Mouse (Mus musculus) liver, postnatal 0 days (tissue): ENCODE measurements at regions not wholly inside any gene's neighbourhood (a gene's known extent, or its start where the extent isn't known, plus 50 kb on each side); places are given as distances from the start of the nearest gene placed in this dataset.
A peak's percentile ranks its signal among the peaks of the same experiment; 100 is the strongest.

ENCODE experiments used
- ATAC-seq: fragments of 200-750 bp; cut with Nextera tagmentation; 2 replicates; pipeline ENCODE4 v1.8.0; 2017; ENCODE audit warnings: mild to moderate bottlenecking, moderate library complexity
- DNase-seq: peaks from one replicate; pipeline ENCODE4 v3.0.0-alpha.2; 2016
- H3K27ac ChIP-seq: fragments of 300-500 bp; sonication (generic); 2 replicates; pipeline ENCODE4 v1.5.1; 2014; ENCODE audit warnings: antibody characterized with exemption, moderate library complexity, mild to moderate bottlenecking, low read depth
- H3K27me3 ChIP-seq: fragments of 300-500 bp; sonication (generic); 2 replicates; pipeline ENCODE4 v1.6.1; 2014; ENCODE audit warnings: low read length, control low read depth, mixed read lengths; ENCODE audit not compliant: insufficient read depth
- H3K36me3 ChIP-seq: fragments of 300-500 bp; sonication (generic); replicated peaks from 2 replicates; pipeline ENCODE4 v1.6.1; 2014; ENCODE audit warnings: mild to moderate bottlenecking, control low read depth, low read length, moderate library complexity, mixed read lengths; ENCODE audit not compliant: insufficient read depth
- H3K4me1 ChIP-seq: fragments of 300-500 bp; sonication (generic); 2 replicates; pipeline ENCODE4 v1.6.1; 2014; ENCODE audit warnings: antibody characterized with exemption, mild to moderate bottlenecking, control low read depth; ENCODE audit not compliant: insufficient read depth
- H3K4me2 ChIP-seq: fragments of 300-500 bp; sonication (generic); 2 replicates; pipeline ENCODE4 v1.6.1; 2014; ENCODE audit warnings: low read depth, mild to moderate bottlenecking, low read length, moderate library complexity, mixed read lengths
- H3K4me3 ChIP-seq: fragments of 300-500 bp; sonication (generic); 2 replicates; pipeline ENCODE4 v1.5.1; 2014; ENCODE audit warnings: low read depth, low read length
- H3K9ac ChIP-seq: fragments of 300-500 bp; sonication (generic); replicated peaks from 2 replicates; pipeline ENCODE4 v1.6.1; 2014; ENCODE audit warnings: mild to moderate bottlenecking, moderate library complexity
- H3K9me3 ChIP-seq: fragments of 300-500 bp; sonication (generic); 2 replicates; pipeline ENCODE4 v1.6.1; 2016; ENCODE audit warnings: mild to moderate bottlenecking, control low read depth, low read length, mixed read lengths
- CTCF ChIP-seq: sonication (generic); IDR thresholded peaks from 2 replicates; pipeline ENCODE4 v1.5.1; 2016; ENCODE audit warnings: antibody characterized with exemption, low read depth
- EP300 ChIP-seq: IDR thresholded peaks from 2 replicates; pipeline ENCODE4 v1.6.1; 2016; ENCODE audit warnings: antibody characterized with exemption, low read depth, mild to moderate bottlenecking
- WGBS: fragments of 180-500 bp; shearing (Covaris S2); extraction: QIAGEN DNeasy Blood & Tissue Kit; methylation state at CpG from one replicate; pipeline ENCODE4 v1.1.7; 2014; ENCODE audit not compliant: insufficient replicate concordance; 5-methylcytosine and 5-hydroxymethylcytosine counted together

DNA sequence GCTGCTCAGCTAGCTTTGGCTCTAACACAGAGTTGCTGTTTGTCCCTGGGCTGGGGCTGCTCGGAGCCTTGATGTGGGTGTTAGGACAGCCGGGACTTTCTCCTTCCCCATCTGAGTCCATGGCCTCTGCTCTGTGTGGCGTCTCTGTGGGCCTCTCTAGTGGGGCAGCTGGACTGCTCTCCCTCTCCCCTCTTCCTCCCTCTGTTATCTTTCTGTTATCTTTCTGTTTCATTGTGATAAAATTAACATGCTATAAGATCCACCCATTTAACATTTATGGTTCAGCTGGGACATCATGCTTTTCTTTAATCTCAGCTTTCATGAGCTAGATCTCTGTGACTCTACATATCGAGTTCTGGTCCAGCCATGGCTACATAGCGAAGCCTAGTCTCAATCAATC is 105.9 kb upstream of the Max start:
- H3K36me3 ChIP-seq, result no peaks in the 10 kb centered on the region
- no peaks in the 10 kb centered on the region for H3K9me3 ChIP-seq
- TF ChIP-seq CTCF (no peak), EP300 (no peak)
- no peak overlapping the region for H3K4me2 ChIP-seq
- H3K9ac ChIP-seq, result no peak overlapping the region
- no peaks in the 10 kb centered on the region for H3K27me3 ChIP-seq
- no peak for ATAC-seq
- no peaks in the 10 kb centered on the region for H3K4me1 ChIP-seq
- no peak overlapping the region for H3K4me3 ChIP-seq
- DNase-seq, result no peak
- WGBS, result 80% methylated on average over 5 of the region's 5 CpGs
- no peak overlapping the region for H3K27ac ChIP-seq

GRCm38 (mm10) chr12:77067115-77067514 is 105.1 kb upstream of the Max start:
- ATAC-seq (no peak), DNase-seq (no peak)
- Histone ChIP-seq H3K36me3 (no peaks in the 10 kb centered on the region), H3K4me2 (no peak overlapping the region), H3K9me3 (no peaks in the 10 kb centered on the region), H3K27me3 (no peaks in the 10 kb centered on the region), H3K4me1 (no peaks in the 10 kb centered on the region), H3K4me3 (no peak overlapping the region), H3K27ac (no peak overlapping the region), H3K9ac (no peak overlapping the region)
- TF ChIP-seq EP300, result no peak
- TF ChIP-seq CTCF, result no peak
- 45% methylated on average over 5 of the region's 5 CpGs for WGBS

GRCm38 (mm10) chr12:77065645-77066512 is 103.9 kb upstream of the Max start:
- peaks cover 4% of the 10 kb centered on the region; the same call in 1 of the 2 replicates for H3K4me1 ChIP-seq
- ATAC-seq, result no peak
- DNase-seq, result no peak
- H3K9me3 ChIP-seq, result no peaks in the 10 kb centered on the region
- no peaks in the 10 kb centered on the region for H3K27me3 ChIP-seq
- H3K4me3 ChIP-seq, result no peak overlapping the region
- H3K4me2 ChIP-seq, result no peak overlapping the region
- TF ChIP-seq EP300 (no peak), CTCF (no peak)
- 45% methylated on average over 6 of the region's 6 CpGs for WGBS
- no peaks in the 10 kb centered on the region for H3K36me3 ChIP-seq
- no peak overlapping the region for H3K27ac ChIP-seq
- no peak overlapping the region for H3K9ac ChIP-seq

DNA sequence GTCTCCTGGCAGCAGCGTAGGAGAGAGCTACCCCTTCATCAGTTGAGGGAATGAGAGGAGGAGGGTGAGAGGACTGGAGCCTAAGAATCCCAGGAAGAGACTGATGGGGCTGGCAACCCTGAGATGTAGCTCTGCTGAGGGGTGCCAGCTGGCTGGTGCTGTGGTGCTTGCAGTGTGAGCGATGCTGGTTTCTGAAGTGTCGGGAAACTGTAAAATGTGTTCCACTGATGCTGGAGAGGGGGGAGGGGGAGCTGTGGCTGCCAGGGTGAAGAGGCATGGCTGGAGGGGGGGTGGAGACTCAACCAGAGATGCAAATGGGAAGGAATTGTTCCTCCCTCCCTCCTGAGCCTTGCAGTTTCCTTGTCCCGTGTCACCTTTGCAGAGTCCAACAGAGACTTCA is 102.0 kb upstream of the Max start:
- Histone ChIP-seq H3K4me1 (peaks cover 13% of the 10 kb centered on the region), H3K4me2 (no peak overlapping the region), H3K27ac (no peak overlapping the region), H3K9ac (no peak overlapping the region), H3K36me3 (no peaks in the 10 kb centered on the region), H3K27me3 (no peaks in the 10 kb centered on the region), H3K4me3 (no peak overlapping the region), H3K9me3 (no peaks in the 10 kb centered on the region)
- TF ChIP-seq EP300, result no peak
- no peak for TF ChIP-seq CTCF
- no peak for ATAC-seq
- DNase-seq, result no peak
- WGBS, result 75% methylated on average over 4 of the region's 4 CpGs

GRCm38 (mm10) chr12:77061562-77061847 is 99.5 kb upstream of the Max start:
- no peak overlapping the region for H3K27ac ChIP-seq

DNA sequence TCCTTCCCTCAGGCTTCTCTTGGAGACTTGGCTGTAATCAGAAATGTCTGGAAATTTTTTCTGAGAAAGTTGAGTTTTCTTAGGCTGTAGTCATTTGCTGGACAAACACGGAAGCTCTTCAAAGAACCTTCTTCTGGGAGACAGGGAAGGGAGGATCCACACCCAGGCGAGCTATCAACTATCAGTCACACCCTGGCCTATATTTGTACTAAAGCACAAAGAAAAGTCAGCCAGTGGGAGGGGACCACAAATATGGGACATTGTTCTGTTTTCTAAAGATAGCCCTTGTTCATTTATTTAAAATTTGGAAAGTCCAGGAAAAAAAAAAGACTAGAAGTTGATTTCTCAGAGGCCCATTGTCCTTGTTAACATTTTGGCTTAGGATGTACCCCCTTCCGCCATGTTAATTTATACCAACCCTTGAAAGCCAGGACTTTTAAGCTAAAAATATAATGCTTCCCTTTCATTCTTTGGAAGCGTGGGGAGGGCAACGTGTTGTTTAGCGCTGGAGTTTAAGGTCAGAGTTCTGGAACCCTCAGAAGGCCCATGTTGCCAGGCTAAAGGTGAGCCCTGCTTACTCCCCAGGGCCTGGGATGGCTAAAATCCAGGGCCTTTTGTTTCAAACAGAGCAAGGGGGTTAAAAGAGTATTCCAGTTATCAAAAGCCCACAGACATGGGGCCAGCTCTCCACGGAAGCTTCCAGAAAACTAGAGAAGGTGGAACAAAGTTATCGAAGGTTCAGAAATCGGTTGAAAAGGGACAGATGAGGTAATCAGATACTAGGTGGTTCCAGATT is 99.0 kb upstream of the Max start:
- Histone ChIP-seq H3K4me3 (peak overlapping the region; percentile 35; the same call in 1 of the 2 replicates), H3K27ac (no peak overlapping the region), H3K9ac (no peak overlapping the region; the same call in 1 of the 2 replicates)

More at GRCm38 (mm10) chr12:77061562-77061847, 99.5 kb upstream of the Max start:
- Histone ChIP-seq H3K4me1 (peaks cover 22% of the 10 kb centered on the region), H3K9ac (no peak overlapping the region), H3K4me3 (no peak overlapping the region), H3K36me3 (no peaks in the 10 kb centered on the region), H3K9me3 (no peaks in the 10 kb centered on the region), H3K4me2 (no peak overlapping the region), H3K27me3 (no peaks in the 10 kb centered on the region)
- WGBS, result 77% methylated on average over 5 of the region's 5 CpGs
- no peak for ATAC-seq
- no peak for DNase-seq
- TF ChIP-seq EP300, result no peak
- TF ChIP-seq CTCF, result no peak

More for the DNA sequence above, 99.0 kb upstream of the Max start:
- DNase-seq, result no peak
- Histone ChIP-seq H3K27me3 (no peaks in the 10 kb centered on the region), H3K4me2 (peak overlapping the region; percentile 69), H3K36me3 (no peaks in the 10 kb centered on the region), H3K9me3 (no peaks in the 10 kb centered on the region), H3K4me1 (peaks cover 22% of the 10 kb centered on the region)
- no peak for ATAC-seq
- TF ChIP-seq CTCF (no peak), EP300 (no peak)
- 64% methylated on average over 9 of the region's 9 CpGs for WGBS
